Mouse (Mus musculus): ENCODE measurements around the gene Dhdh. TPM values are rescaled to one million over a fixed set of nuclear protein-coding genes. Genes with fewer than 3 reads are reported as not detected.
"Not testable (repeated sequence)": the region's sequence is repeated elsewhere in the genome, so short reads cannot be mapped to it uniquely, and the experiment has no call there.

Gene Dhdh
- total RNA-seq, 2 experiments from 2014 or later: 4.5 to 6.0 TPM

DNA sequence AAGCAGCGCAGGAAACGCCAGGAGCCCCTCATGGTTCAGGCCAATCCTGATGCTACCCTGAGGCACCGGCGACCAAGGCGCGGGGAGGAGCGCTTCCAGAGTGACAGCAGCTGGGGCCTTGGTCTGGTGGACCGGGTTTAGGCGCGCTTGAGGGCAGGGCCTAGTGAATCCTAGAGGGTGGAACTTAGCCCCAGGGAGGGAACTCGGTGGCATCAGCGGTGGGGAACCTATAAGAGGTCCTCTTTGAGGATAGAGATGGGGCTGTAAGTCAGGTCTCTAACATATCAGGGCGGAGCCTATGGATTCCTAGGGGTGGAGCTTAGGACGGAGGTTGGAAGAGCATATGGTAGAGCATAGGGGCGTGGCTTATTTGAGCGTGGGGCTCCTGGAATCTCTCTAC, 26.8 kb upstream of the Dhdh start:
- intact Hi-C loops (cut with DNase I): no loop called here
- DNase-seq: no peak

DNA sequence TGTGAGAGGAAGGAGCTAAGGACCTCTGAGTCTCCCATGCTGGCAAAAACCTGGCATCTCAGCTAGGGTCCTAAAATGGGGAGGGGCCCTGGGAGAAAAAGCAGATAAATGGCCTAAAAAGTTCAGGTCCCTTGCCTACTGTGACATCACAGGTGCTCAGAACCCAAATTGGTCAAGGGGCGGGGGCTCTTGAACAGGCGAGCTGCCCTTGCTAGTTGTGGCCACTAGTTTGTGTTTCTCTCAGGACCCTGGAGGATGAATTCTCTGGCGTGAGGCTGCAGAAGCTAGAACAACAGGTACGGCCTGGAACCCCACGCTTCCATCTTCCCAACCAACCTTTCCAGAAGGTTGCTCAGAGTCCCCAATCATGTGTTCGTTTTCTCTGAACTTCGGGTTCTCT, 25.8 kb upstream of the Dhdh start:
- intact Hi-C loops (cut with DNase I): no loop called here
- no peak for DNase-seq

DNA sequence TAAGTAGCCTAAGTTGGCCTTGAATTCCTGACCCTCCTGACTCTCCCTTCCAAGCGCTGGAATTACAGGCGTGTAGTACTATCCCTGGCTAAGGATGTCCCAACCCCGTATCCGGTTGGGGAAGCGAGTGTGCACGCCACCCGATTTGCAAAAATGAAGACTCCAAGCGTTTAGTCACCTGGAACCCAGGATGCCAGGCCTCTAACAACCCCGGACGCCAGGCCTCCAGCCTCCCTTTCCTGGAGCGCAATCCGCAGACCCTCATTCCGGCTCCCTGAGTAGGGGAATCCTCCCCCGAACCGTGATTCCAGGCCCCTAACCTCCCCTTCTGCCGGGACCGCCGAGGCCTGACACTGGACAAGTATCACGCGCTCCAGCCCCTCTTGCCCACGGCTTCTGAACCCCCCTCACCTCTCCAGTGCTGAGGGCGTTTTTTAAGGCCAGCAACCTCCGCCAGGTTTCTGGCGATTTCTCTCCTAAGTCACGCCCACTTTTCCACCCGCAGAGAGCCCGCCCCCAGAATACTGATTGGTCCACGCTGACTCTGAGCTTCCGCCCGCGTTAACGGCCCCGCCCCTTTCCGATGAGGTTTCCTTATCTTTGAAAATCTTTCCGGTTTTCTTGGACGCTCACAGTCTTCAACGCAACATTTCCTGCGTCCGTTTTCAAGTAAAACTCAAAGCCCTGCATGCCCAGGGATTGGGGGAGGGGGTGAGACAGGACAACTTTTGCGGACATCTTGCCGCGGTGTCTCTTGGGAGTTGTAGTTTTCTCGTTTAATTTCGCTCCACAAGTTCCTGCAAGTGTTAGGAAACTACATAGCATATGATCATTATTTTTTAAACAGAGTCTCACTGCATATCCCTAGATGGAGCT, 21.5 kb upstream of the Dhdh start, which contains the start of gene Nucb1:
Gene Nucb1 (minus strand): TSS at position 495 of the 876 bp plus-strand sequence.
- intact Hi-C loops (cut with DNase I): no loop called here

DNA sequence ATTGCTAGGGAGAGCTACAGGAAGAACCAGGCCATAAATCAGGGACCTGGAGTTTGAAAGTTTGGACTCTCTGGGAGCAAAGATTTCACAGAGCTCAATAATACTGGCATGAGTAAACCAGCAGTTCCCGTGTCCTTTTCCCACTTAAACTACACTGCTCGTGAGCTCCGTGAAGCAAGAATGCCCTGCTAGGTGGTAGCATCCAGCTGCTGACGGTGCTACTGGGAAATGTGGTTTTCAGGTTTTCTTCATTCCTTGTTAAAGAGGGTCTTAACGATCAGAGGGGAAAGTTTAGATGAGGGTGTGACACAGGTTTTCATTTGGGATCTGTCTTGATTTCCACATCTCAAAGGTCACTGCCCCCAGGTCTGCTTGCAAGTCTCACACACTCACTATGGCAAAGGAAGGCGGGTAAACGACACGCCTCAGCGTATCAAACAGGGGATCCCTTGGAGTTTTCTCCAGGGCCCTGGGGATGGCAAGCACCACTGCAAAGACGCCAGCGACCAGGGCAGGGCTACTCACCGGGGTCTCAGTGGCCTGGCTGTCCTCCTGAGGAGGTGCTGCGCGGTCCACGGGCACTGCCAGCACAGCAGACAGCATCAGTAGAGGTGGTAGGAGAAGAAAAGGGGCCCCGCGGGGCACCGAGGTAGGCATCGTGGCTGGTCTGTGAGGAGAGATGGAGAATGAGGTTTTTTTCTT, 20.7 kb upstream of the Dhdh start:
- DNase-seq: no peak
- intact Hi-C loops (cut with DNase I): no loop called here

More for the DNA sequence above, 21.5 kb upstream of the Dhdh start, which contains the start of gene Nucb1:
- DNase-seq: peak; percentile 89 to 91

DNA sequence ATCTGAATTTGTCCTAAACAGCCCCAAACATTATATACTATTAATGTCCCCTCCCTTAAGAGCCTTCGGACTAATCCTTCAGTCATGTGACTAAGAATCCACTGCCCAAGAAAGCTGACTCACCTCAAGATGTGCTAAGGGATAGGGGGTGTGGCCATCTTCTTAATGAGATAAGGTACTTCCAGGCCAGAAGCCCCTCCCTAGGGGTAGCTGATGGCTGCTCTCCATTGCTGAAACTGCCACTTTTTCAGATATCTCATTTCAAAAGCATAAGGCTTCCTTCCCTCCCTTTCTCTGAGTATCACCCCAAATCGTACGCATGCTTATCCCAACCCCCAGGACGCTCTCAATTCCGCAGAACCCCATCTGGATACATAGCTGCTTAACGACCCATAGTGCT, 20.0 kb upstream of the Dhdh start:
- intact Hi-C loops (cut with DNase I): no loop called here

DNA sequence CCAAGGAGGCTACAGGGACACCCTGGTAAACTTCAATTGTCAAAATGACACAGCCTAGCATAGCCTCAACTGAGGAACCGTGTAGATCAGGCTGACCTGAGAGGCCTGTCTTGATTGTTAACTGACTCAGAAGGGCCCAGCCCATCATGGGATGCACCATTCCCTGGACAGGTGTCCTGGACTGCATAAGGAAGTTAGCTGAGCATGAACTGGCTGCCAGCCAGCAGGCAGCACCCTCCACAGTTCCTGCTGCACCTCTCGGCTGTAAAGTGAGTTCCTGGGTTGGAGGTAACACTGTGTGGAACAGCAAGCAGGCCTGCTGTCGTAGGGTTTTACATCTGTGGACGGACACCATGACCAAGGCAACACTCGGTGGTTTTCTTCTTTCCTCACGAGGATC, 19.0 kb upstream of the Dhdh start:
- intact Hi-C loops (cut with DNase I): no loop called here

More for the DNA sequence above, 20.0 kb upstream of the Dhdh start:
- DNase-seq: no peak

DNA sequence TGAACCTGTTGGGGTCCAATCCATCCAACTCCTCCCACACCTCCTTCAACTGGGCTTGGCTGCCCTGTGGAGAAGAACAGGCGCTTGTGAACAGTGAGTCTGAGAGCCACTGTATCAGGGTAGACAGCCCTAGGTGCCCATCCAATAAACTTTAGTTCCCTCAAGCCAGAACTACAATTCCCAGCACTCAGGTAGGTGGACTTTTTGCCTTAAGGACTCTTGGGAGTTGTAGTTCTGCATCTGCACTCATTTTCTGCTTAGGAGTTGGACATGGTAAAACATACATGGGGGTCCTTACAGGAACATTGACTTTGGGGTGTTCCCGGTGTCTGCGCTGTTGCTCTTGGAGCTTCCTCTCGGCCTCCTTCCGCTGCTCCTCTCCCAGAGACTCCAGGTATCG, 9.8 kb upstream of the Dhdh start:
- DNase-seq: no peak
- intact Hi-C loops (cut with DNase I): no loop called here

More for the DNA sequence above, 19.0 kb upstream of the Dhdh start:
- DNase-seq: no peak

DNA sequence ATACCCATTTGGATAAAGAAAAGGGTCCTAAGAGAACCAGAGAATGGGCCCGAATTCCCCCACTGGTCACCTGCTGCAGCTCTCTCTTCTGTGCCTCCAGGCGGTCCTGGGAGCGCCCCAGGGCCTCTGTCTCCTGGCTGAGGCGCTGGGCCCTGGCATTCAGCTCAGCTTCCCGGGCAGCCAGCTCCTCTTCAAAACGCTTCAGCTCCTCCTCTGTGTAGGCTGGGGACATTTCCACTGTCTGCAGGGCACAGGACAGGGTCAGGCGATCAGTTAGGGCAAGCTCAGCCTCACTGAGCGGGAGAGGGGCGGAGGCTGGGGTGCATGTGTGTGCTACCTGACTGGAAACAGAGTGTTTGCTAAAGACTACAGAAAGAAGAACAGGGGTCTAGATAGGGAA, 5.9 kb upstream of the Dhdh start:
- intact Hi-C loops (cut with DNase I): no loop called here
- DNase-seq: peak; percentile 31 to 37

DNA sequence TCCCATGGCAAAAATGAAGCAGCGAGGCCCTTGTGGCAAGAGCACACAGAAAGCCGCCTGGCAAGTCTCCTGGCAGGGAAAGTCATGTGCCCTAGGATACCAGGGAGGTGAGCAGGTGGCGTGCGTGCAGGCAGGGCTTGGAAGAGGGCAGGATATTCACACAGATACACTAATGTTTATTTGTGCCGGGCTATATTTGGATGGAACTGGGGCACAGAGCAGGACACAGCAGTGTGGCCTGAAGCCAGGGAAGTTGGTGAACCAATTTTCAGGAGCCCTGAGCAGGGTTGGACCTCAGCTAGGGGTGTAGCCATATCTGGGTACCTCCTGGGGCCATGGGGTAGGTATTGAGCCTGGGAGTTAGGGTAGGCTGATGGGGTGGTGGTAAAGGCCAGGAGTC, 4.3 kb upstream of the Dhdh start:
- intact Hi-C loops (cut with DNase I): no loop called here
- peak; percentile 36 to 63 for DNase-seq

DNA sequence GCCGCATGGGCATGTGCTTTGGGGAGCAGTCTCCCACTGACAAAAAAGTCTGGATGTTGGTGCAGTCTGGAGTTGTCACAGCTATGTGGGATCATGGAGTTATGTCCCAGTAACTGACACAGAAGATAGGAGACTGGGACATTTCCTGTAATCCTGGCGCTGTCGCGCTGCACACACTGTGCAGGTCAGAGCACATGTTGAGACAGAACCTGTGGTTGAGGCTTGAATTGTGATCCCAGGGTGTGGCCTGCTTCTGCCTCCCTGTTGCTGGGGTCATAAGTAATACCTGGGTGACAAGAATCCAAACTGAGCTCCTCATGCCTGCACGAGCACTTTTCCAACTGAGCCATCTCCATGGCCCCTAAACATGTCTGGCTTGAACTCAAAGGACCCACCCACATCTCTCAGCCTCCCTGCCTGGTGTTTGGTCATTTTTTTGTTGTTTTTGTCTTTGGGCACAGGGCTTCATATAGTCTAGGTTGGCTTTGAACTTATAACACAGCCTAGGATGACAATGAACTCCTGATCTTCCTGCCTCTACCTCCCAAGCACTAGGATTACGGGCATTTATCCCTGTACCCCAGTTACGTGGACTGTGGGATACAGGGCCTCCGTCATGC, 3.7 kb upstream of the Dhdh start:
- no peak for DNase-seq
- intact Hi-C loops (cut with DNase I): no loop called here

DNA sequence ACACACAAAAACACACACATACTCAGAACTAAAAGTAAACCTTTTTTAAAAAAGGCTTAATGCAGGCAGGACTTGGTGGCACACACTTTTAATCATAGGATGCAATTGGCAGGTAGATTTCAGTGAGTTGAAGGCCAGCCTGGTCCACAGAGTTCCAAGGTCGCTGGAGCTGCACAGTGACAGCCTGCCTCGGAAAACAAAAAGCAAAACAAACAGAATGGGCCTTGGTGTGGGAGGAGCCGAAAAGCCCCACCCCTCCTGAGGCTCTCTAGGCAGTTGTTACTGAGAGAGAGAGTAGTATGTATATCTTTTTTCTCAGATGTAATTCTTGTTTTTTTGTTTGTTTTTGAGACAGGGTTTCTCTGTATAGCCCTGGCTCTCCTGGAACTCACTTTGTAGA, 2.7 kb upstream of the Dhdh start:
- DNase-seq: no peak
- intact Hi-C loops (cut with DNase I): no loop called here

DNA sequence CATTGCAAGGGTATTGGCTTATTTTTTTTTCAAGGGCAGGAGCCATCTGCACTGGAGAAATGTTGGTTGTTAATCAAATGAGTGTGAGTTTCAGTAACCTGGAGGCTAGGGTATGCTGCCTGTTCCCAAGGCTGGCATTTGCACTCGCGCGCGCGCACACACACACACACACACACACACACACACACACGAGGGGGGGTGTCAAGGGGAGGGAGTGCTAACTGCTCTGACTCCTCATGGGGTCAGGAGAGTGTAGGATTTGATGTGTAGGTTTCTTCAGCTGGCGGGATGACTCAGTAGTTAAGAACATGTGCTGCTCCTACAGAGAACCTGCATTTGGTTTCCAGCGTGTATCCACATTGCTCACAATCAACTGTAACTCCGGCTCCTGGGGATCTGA, 2.2 kb upstream of the Dhdh start:
- no peak for DNase-seq
- intact Hi-C loops (cut with DNase I): no loop called here

DNA sequence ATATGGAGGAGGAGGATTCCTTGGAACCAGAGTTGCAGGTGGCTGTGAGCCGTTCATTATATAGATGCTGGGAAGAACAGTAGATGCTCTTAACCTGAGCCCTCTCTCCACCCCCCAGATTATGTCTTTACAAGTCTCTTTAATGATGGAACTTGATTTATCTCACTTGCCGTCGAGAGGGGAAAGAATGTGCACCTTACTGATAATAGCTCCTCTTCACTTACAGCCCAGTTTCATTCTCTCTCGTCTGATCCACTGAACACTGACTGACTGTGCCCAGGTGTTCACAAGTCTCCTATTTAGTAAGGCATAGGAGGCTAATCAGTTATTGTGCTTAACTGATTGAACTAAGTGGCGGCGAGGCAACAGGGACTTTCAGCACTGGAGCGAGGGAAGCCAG, 973 bp upstream of the Dhdh start:
- intact Hi-C loops (cut with DNase I): no loop called here
- no peak for DNase-seq

DNA sequence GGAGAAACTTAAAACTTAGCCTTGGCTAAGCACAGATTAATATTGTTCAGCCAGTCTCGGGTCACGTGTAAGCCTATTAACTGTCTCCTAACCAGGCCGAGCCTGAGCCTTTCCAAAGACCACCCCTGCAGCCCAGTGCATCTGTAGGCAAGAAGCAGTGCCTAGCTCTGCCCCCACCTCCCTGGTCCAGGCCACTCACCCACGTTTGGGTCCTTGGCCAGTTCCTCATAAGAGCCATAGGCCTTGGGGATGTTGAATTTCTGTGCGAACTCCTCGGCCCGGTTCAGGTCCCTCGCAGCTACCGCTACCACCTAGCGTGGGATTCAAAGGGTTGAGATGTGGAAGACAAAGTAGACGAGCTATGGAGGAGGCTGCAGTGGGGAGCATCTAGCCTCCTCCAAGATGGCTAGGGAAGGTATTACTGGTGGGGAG, 728 bp downstream of the Dhdh start:
- no peak for DNase-seq
- intact Hi-C loops (cut with DNase I): no loop called here

DNA sequence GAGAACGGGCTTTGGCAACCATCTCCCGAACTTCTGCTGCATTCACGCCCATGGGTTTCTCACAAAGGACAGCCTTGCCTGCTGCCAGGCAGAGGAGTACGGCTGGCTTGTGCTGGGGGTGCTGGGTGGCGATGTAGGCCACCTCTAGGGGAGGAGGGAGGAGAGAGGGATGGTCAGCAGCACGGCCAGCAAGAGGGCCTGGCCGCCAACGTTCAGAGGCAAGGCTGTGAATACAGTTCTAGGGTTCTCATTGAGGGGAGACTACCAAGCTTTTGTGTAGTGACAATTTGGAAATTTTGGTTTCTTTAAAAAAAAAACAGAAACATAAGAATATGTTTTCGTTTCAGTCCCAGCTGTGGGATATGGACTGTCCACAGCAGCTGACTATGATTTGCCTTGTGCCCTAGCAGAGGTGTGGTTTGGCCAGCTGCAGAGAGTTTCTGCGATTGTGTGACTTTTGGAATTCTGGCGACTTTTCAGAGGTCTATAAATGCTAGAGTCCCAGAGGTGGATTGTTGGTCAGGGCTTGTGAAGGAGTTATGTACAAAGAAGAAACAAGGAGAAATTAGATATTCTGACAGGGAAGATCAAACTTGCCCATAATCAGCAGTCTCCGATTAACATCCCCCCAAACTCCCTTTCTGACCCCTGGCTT, 1.7 kb downstream of the Dhdh start, which contains the start of gene Gm45808:
Gene Gm45808 (minus strand): TSS at position 51 of the 655 bp plus-strand sequence.
- no peak for DNase-seq
- intact Hi-C loops (cut with DNase I): no loop called here

DNA sequence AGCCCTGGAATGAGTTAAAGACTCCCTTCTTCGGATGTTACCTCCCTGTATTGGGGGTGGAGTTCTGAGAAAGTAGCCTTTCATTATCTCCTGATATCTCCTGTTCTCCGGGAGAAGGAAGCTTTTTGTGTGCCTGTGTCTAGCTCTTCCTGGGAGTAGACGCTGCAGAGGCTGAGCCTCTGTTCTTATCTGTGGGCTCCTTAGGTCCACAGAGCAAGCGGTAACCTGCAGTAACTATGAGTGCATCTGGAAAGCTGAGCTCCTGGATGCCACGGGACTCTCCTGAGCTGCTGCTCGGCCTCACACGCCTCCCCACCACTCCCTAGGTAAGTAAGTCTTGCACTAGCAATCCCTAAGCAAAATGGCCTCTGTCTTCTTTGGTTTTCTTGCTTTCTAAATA, 2.4 kb downstream of the Dhdh start:
- DNase-seq: no peak

DNA sequence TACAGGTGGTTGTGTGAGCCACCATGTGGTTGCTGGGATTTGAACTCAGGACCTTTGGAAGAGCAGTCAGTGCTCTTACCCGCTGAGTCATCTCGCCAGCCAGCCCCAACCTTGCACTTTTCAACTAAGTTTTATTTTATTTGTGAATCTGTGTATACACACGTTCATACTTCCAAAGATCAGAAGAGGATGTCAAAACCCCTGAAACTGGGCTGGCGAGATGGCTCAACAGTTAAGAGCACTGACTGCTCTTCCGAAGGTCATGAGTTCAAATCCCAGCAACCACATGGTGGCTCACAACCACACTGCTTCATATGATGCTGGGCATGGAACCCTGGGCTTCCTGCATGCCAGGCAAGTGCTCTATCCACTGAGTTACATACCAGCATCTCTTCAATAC, 3.6 kb downstream of the Dhdh start:
- DNase-seq; intact Hi-C loops (cut with DNase I): not testable (repeated sequence)

More for the DNA sequence above, 2.4 kb downstream of the Dhdh start:
- intact Hi-C loops (cut with DNase I): no loop called here

DNA sequence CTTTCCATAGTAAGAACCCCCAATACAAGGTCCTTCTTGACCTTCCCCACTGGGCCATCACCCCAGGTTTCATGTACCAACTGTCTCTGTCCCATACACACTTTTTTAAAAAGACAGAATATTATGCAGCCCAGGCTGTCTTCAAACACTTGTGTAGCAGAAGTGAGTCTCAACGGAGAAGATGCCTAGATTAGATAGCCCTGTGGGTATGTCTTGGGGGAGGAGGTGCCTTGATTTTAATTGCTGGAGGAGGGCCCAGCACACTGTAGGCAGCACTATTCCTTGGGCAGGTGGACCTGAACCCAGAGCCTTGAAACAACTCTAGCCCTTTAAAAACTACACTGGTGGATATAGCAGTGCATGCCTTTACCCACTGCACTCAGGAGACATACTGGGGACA, 6.4 kb downstream of the Dhdh start:
- DNase-seq: no peak
- intact Hi-C loops (cut with DNase I): no loop called here

DNA sequence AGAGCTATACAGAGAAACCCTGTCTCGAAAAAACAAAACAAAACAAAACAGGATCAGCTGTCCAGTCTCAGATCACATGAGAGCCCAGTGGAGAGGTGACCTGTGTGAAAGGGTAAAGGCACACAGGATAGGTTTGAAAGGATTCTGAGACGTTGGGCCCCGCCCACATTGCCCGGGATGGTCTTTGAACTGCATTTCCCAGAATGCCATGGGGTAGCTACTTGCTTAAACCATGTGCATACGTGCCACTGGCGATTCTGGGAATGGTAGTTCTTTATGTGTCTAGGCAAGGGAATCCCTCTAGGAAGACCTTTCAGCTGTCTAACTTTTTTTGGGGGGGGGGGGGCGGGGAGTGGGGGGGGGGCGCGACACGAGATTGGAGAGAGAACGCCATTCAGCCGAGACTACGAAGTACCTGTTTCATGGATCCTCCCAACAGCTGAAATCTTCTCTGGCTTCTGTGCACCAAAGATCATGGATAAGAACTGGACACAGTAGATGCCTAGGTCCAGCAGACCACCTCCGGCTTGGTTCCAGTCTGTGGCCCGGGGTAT, 7.2 kb downstream of the Dhdh start, which contains the start of gene Tulp2:
Gene Tulp2 (plus strand): TSS at position 504 of the 554 bp plus-strand sequence.
- intact Hi-C loops (cut with DNase I): no loop called here
- peak; percentile 49 to 64 for DNase-seq

DNA sequence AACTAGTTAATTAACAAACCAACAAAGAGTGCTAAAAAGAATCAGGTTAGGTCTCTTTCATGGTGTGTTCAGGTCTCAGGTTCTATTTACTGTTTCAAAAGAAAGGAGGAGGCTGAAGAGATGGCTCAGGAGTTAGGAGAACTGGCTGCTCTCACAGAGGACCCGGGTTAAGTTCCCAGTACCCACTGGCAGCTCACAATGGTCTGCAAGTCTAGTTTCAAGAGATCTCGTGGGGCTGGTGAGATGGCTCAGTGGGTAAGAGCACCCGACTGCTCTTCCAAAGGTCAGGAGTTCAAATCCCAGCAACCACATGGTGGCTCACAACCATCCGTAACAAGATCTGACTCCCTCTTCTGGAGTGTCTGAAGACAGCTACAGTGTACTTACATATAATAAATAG, 8.3 kb downstream of the Dhdh start:
- intact Hi-C loops (cut with DNase I): not testable (repeated sequence)

More for the DNA sequence above, 8.3 kb downstream of the Dhdh start:
- not testable (repeated sequence) for DNase-seq
